Mouse (Mus musculus) cortical plate, adult 2 months (tissue): Measurements from ENCODE around the gene Mybphl.

Experiments
- CTCF ChIP-seq: fragments of 200-500 bp; IDR thresholded peaks from 2 replicates; pipeline ENCODE4 v1.5.1; 2011; ENCODE audit warnings: mild to moderate bottlenecking, control low read depth, low read length; ENCODE audit not compliant: insufficient read depth; ENCODE audit errors: extremely low read depth
- POLR2A ChIP-seq: fragments of 200-500 bp; IDR thresholded peaks from 2 replicates; pipeline ENCODE4 v1.6.1; 2011; ENCODE audit warnings: mild to moderate bottlenecking, low read length, control low read depth; ENCODE audit not compliant: insufficient read depth; ENCODE audit errors: extremely low read depth

- no peak for TF ChIP-seq CTCF
- no peak for TF ChIP-seq POLR2A
These were observed 51.1 kb downstream of the Mybphl start for GRCm38 (mm10) chr3:108415831-108416223.
